Mouse (Mus musculus) embryonic facial prominence, embryonic 12.5 days (tissue): ENCODE results near the gene Slmap. TPM values are rescaled to one million over a fixed set of nuclear protein-coding genes. Genes with fewer than 3 reads are reported as not detected.
"Not testable (repeated sequence)": the region's sequence is repeated elsewhere in the genome, so short reads cannot be mapped to it uniquely, and the experiment has no call there.

Experiments
- ATAC-seq: fragments of 200-750 bp; cut with Nextera tagmentation; 2 replicates; pipeline ENCODE4 v1.8.0; 2017; ENCODE audit not compliant: insufficient number of reproducible peaks, insufficient read depth, low FRiP score, low TSS enrichment
- H3K27ac ChIP-seq: fragments of 300-500 bp; sonication (generic); 2 replicates; pipeline ENCODE4 v1.5.1; 2016; ENCODE audit warnings: mild to moderate bottlenecking
- H3K27me3 ChIP-seq: fragments of 300-500 bp; sonication (generic); 2 replicates; pipeline ENCODE4 v1.6.1; 2016; ENCODE audit warnings: mild to moderate bottlenecking, moderate library complexity
- H3K36me3 ChIP-seq: fragments of 300-500 bp; sonication (generic); 2 replicates; pipeline ENCODE4 v1.6.1; 2016; ENCODE audit warnings: mild to moderate bottlenecking
- H3K4me1 ChIP-seq: fragments of 300-500 bp; sonication (generic); 2 replicates; pipeline ENCODE4 v1.6.1; 2016
- H3K4me2 ChIP-seq: fragments of 300-500 bp; sonication (generic); replicated peaks from 2 replicates; pipeline ENCODE4 v1.6.1; 2016; ENCODE audit warnings: mild to moderate bottlenecking, moderate library complexity
- H3K4me3 ChIP-seq: fragments of 300-500 bp; sonication (generic); 2 replicates; pipeline ENCODE4 v1.5.1; 2016; ENCODE audit warnings: mild to moderate bottlenecking
- H3K9ac ChIP-seq: fragments of 300-500 bp; sonication (generic); 2 replicates; pipeline ENCODE4 v1.6.1; 2016; ENCODE audit warnings: mild to moderate bottlenecking, moderate library complexity
- H3K9me3 ChIP-seq: fragments of 300-500 bp; sonication (generic); 2 replicates; pipeline ENCODE4 v1.6.1; 2016; ENCODE audit warnings: mild to moderate bottlenecking, moderate library complexity
- WGBS: fragments of 180-500 bp; shearing (Covaris S2); methylation state at CpG from one replicate; pipeline ENCODE4 v1.1.7; 2016; 5-methylcytosine and 5-hydroxymethylcytosine counted together
- polyA plus RNA-seq: library from polyadenylated mRNA; unstranded; fragments of >200 nt; fragmentation: Nextera tagmentation; extraction: Ambion mirVana; gene quantifications from 2 replicates; pipeline ENCODE4 v1.2.1, GENCODE M21; 2016

Gene Slmap
- 23.4 and 26.9 TPM in 2 replicates for polyA plus RNA-seq

DNA sequence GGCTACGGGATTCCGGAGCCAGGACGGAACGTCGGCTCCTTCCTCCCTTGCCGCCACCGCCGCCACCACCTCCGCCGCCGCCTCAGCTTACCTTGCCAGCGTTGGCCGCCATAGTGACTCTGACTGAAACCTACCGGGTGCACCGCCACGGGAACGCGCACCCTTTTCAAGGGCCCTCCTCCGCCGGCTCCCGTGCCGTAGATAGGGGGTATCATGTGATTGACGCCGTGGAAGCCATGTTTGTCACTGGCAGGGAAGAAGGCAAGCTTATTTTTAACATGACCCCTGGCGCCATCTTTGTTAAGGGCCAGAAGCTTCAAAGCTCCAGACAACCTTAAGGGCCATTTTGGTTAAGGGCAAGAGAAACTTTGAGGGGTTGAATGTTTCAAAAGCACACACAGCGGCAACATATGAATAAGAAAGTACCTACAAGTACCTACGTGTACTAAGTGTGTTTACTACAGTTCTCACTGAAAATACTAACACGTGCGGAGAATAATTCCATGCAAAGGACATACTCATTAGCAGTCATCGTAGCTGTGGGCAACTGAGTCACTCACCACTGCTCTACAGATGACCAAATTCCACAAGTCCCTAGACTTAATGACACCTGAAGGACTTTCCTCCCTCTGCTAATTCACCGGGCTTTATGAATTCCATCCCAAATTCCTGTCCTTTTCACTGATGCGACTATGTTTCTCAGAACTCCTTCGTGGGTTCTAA lies at the start of gene Slmap:
TSS of gene Slmap (minus strand) at position 175 of the 723 bp plus-strand sequence.
- H3K4me1 ChIP-seq = peaks cover 28% of the 10 kb centered on the region
- H3K9ac ChIP-seq = peak within 1 kb of the TSS; percentile 92
- no peaks in the 10 kb centered on the region for H3K9me3 ChIP-seq
- H3K36me3 ChIP-seq = no peaks in the 10 kb centered on the region
- no peaks in the 10 kb centered on the region for H3K27me3 ChIP-seq
- WGBS = 15% methylated on average over 29 of the region's 33 CpGs
- H3K4me2 ChIP-seq = peak within 1 kb of the TSS; percentile 92
- H3K27ac ChIP-seq = peak within 1 kb of the TSS; percentile 78
- H3K4me3 ChIP-seq = peak within 1 kb of the TSS; percentile 97
- peak; percentile 92 for ATAC-seq

DNA sequence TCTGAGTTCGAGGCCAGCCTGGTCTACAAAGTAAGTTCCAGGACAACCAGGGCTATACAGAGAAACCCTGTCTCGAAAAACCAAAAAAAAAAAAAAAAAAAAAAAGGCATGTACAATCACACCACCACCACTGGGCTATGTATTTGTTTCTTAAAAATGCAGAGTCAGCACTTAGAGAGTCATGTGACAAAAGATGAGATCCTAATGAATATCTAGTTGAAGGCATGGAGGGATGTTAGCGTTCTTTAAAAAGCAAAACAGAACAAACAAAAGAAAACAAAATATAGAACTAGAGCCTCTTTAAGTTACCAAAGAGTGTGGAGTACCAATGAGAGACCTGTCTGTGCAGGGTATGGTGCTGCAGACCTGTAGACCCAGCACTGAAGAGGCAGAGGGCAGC lies 48.9 kb upstream of the Slmap start:
- Histone ChIP-seq H3K36me3 (peaks cover 6% of the 10 kb centered on the region; the same call in 1 of the 2 replicates), H3K4me2 (no peak overlapping the region), H3K27ac (no peak overlapping the region), H3K9me3 (no peaks in the 10 kb centered on the region), H3K4me3 (no peak overlapping the region), H3K9ac (no peak overlapping the region), H3K27me3 (no peaks in the 10 kb centered on the region), H3K4me1 (peaks cover 11% of the 10 kb centered on the region)
- WGBS = 87% methylated on average over 3 of the region's 3 CpGs
- no peak for ATAC-seq

DNA sequence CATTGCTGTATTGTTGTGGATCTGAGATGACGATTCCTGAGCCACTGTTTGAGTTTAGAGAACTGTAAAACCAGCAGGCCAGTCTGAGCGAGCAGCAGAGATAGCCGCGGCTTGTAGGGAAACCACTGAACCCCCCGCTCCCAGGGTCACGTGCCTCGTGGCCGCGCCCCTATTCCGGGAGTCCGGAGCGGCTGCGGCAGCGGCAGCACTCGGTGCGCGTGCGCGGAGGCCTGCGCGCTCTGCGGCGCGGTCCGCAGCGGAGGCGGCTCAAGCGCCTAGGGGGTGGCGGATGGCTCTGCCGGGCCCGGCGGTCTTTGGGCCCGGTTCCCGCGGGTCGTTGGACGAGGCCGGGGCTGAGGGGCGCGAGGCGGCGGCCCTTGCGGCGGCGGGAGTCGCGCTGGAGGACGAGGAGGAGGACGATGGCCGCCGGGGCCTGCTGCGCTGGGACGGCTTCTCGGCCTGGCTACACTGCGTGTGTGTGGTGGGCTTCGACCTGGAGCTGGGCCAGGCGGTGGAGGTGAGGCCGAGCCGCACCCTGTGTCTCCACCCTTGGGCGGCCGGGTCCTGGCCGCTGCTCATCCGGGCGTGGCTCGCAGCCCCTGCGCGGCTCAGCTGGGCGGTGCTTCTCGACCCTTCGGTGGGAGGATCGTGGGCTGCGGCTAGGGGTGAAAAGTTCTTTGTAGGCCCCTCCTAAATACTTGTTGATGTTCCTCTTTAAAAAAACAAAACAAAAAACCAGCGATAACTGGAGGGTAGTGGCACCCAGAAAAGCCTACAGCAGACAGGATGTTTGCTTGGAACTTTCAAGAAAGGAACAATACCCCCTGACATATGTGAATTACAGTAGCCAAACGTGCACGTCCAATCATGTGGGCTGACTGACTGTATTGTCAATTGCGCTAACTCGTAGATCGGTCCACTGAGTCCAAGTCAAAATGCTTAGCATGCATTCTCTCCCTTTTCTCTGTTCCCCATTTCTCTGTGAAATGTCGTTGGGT lies 44.9 kb upstream of the Slmap start:
- H3K4me2 ChIP-seq = peak overlapping the region; percentile 73
- no peaks in the 10 kb centered on the region for H3K27me3 ChIP-seq
- H3K27ac ChIP-seq = peak overlapping the region; percentile 94
- H3K9me3 ChIP-seq = no peaks in the 10 kb centered on the region
- H3K9ac ChIP-seq = peak overlapping the region; percentile 98
- peaks cover 6% of the 10 kb centered on the region; the same call in 1 of the 2 replicates for H3K36me3 ChIP-seq
- WGBS = under 1% methylated on average over 79 of the region's 79 CpGs
- H3K4me3 ChIP-seq = peak overlapping the region; percentile 81
- H3K4me1 ChIP-seq = peaks cover 2% of the 10 kb centered on the region; the same call in 1 of the 2 replicates
- ATAC-seq = peak; percentile 89

DNA sequence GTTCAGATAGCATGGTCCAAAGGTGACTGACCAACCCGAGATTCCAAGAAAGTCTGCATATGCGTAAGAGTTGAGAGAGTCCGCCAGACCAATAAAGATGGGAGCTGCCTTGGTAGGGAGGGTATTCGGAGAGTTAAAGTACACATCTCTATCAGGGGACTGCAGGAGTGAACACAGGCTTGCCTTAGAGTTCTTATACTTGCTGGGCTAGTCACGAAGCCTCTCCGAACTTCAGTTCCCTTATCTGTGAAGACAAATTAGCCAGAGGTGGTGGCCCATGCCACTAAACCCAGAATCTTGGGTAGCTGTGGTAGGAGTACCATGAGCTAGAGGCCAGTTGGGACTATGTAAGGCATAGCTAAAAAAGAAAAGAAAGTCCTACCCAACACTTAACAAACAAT lies 44.1 kb upstream of the Slmap start:
- no peak overlapping the region for H3K9ac ChIP-seq
- peaks cover 6% of the 10 kb centered on the region; the same call in 1 of the 2 replicates for H3K36me3 ChIP-seq
- H3K4me2 ChIP-seq = peak overlapping the region; percentile 73
- 72% methylated on average over 6 of the region's 6 CpGs for WGBS
- no peaks in the 10 kb centered on the region for H3K9me3 ChIP-seq
- H3K27me3 ChIP-seq = no peaks in the 10 kb centered on the region
- no peak for ATAC-seq
- H3K27ac ChIP-seq = no peak overlapping the region
- no peak overlapping the region for H3K4me3 ChIP-seq
- H3K4me1 ChIP-seq = peaks cover 2% of the 10 kb centered on the region; the same call in 1 of the 2 replicates

DNA sequence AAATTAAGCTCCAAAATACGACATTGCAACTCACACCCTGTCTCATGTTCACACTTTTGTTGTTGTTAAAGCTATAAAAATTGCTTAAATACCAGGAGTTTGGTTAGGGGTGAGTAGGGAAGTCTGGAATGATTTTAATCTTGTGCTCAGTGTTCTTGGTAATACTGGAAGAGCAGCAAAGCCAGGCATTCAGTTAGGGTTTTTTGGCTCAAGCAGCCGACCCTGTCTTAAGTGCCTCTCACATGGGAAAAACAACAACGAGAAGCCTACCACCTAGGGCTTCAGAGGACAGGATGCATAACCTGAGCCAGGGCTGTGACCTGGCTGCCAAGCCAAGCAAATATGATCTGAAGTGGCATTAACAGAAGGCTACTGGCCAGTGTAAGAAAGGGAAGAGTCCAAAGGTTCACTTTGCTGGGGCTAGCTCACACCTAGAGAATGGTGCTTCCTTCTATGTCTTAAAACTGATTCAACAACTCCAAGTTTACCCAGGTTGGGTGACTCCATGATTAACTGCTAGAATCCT lies 41.6 kb upstream of the Slmap start:
- Histone ChIP-seq H3K36me3 (no peaks in the 10 kb centered on the region), H3K4me2 (no peak overlapping the region), H3K4me1 (peaks cover 1% of the 10 kb centered on the region; the same call in 1 of the 2 replicates), H3K27ac (no peak overlapping the region), H3K9ac (no peak overlapping the region), H3K27me3 (no peaks in the 10 kb centered on the region), H3K9me3 (no peaks in the 10 kb centered on the region), H3K4me3 (no peak overlapping the region)
- 59% methylated on average over 3 of the region's 3 CpGs for WGBS
- no peak for ATAC-seq

DNA sequence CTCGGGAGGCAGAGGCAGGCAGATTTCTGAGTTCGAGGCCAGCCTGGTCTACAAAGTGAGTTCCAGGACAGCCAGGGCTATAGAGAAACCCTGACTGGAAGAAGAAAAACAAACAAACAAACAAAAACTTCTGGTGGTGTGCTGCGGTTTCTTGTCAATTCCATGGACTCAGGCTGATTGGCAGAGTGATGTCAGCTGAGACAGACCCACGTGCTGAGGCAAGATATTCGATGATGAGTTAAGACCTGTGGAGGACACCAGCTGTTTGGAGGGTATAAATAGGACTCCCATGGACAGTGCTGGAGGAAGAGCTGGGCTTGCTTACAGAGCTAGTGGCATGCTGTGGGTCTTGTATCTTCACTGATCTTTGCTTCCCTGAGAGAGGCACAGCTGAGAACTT lies 38.8 kb upstream of the Slmap start, which contains the start of gene Dennd6a:
TSS of gene Dennd6a (plus strand) at position 301 of the 400 bp plus-strand sequence.
- not testable (repeated sequence) for H3K4me2 ChIP-seq, ATAC-seq, H3K4me1 ChIP-seq, H3K9me3 ChIP-seq, H3K9ac ChIP-seq, H3K27me3 ChIP-seq, H3K4me3 ChIP-seq, H3K27ac ChIP-seq, H3K36me3 ChIP-seq
- 83% methylated on average over 5 of the region's 5 CpGs for WGBS

DNA sequence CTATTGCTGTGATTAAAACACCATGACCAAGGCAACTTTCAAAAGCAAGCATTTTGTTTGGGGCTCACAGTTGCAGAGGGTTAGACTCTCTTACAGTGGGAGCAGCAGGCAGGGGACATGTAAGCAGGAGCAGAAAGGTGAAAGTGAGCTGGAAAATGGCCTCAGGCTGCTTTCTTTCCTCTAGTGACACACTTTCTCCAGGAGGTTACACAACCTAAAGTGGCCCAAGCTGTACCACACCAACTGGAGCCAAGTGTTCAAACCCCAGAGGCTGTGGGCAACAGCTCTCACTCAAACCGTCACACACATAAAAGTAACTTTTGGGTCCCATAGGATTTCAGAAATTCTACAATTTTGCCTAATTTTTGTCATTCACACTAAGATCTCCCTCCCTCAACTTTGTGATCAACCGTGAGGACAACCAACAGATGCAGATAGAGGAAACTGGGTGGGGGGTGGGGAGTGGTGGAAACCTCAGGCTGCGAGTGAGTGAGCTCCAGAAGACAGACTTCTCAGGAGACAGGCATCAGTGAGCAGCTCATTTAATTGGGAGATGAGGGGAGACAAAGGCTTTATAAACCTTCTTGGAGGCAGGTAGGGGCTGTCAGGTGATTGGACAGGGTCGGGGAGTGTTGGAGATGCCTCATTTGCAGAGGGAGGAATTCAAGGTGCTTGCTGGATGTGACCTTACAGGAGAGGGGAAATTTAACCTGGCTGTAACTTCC lies 37.4 kb upstream of the Slmap start:
- Histone ChIP-seq H3K27me3 (no peaks in the 10 kb centered on the region), H3K36me3 (no peaks in the 10 kb centered on the region), H3K4me2 (no peak overlapping the region), H3K4me3 (no peak overlapping the region), H3K4me1 (no peaks in the 10 kb centered on the region), H3K27ac (no peak overlapping the region), H3K9me3 (no peaks in the 10 kb centered on the region), H3K9ac (no peak overlapping the region)
- 43% methylated on average over 4 of the region's 4 CpGs for WGBS
- ATAC-seq = no peak

DNA sequence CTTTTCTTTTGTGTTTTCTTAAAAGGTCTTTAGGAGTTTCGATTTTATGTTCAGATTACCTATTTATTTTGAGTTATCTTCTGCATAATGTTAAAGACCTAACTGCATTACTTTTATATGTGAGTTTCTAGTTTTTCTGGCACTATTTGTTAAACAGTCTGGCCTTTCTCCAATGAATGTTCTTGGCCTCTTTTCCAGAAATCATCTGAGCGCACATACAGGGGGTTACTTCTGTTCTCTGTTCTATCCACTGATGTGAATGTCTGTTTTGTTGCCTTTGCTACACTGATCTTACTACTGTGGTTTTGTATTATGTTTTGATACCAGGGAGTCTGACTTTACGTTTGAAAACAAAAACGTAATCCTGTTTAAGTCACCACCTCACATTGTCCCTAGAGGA lies 35.1 kb upstream of the Slmap start:
- ATAC-seq = no peak
- no peak overlapping the region for H3K4me3 ChIP-seq
- 80% methylated on average over 4 of the region's 4 CpGs for WGBS
- H3K9me3 ChIP-seq = no peaks in the 10 kb centered on the region
- no peak overlapping the region for H3K9ac ChIP-seq
- no peaks in the 10 kb centered on the region for H3K4me1 ChIP-seq
- H3K27ac ChIP-seq = no peak overlapping the region
- H3K36me3 ChIP-seq = no peaks in the 10 kb centered on the region
- no peak overlapping the region for H3K4me2 ChIP-seq
- no peaks in the 10 kb centered on the region for H3K27me3 ChIP-seq

DNA sequence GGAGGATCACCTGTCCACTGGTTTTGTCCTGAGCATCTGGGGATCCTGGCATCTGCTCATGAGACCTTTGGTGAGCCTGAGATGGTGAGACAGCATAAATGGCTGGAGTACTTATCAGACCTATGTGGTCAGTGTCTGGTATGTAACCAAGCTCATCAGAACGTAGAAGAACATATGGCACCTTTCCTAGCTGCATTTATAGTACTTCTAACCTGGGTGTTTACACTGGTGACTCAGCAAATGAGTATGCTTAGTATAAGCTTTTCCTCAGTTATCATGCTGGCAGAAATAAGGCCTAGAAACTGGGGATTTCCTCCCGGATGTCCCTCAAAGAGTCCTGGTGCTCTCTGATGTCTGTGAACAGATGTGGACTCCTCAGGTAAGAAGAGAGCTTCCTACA lies 27.5 kb upstream of the Slmap start:
- Histone ChIP-seq H3K27ac (no peak overlapping the region), H3K4me2 (no peak overlapping the region), H3K4me3 (no peak overlapping the region), H3K27me3 (no peaks in the 10 kb centered on the region), H3K9me3 (no peaks in the 10 kb centered on the region), H3K9ac (no peak overlapping the region), H3K4me1 (no peaks in the 10 kb centered on the region), H3K36me3 (no peaks in the 10 kb centered on the region)
- WGBS = 93% methylated on average over 2 of the region's 2 CpGs
- ATAC-seq = no peak

DNA sequence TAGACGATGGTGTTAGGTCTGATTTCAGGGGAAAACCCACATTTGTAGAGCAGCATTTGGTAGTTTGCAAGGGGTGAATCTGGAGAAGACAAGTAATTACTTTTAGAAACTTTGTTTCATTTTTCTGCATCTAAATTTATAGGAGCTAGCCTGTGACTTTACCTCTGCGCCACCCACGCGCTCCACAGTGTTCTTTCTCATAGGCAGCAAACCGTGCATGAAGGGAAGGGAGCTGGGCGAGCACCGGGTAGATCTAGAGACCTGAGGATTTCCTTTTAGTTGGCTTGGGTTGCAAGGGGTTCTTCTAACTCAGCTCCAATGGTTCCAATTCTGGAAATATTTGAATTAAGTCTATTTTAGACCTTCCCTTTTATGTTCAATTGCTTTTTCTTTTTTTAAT lies 23.8 kb upstream of the Slmap start:
- H3K4me3 ChIP-seq = no peak overlapping the region
- no peaks in the 10 kb centered on the region for H3K27me3 ChIP-seq
- H3K4me1 ChIP-seq = no peaks in the 10 kb centered on the region
- WGBS = 88% methylated on average over 7 of the region's 7 CpGs
- no peaks in the 10 kb centered on the region for H3K36me3 ChIP-seq
- H3K9ac ChIP-seq = no peak overlapping the region
- H3K27ac ChIP-seq = no peak overlapping the region
- H3K9me3 ChIP-seq = no peaks in the 10 kb centered on the region
- no peak overlapping the region for H3K4me2 ChIP-seq
- no peak for ATAC-seq

DNA sequence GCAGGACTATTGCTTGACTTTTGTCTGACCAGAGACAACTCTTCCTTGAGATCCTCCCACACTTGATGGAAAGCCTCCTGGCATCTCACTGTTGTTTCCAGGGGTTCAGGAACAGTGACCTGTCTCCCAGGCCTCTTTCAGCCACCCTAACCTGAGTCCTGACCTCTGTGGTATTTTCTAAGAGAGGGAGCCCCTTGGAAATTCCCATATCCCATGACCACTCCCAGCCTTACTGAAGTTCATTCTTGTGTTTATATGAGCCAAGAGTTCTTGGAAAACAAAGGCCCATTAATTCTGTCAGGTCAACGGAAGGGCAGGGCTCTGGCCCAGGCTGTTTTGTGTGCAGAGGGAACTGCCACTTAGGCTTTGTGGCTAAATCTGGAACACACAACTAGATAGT lies 22.9 kb upstream of the Slmap start:
- Histone ChIP-seq H3K4me3 (no peak overlapping the region), H3K9me3 (no peaks in the 10 kb centered on the region), H3K9ac (no peak overlapping the region), H3K27ac (no peak overlapping the region), H3K4me1 (no peaks in the 10 kb centered on the region), H3K4me2 (no peak overlapping the region), H3K36me3 (no peaks in the 10 kb centered on the region), H3K27me3 (no peaks in the 10 kb centered on the region)
- WGBS = 24% methylated on average over 1 of the region's 1 CpGs
- no peak for ATAC-seq
